Mouse (Mus musculus) intestine, embryonic 15.5 days (tissue): ENCODE data around the gene Stxbp4. TPM values are rescaled to one million over a fixed set of nuclear protein-coding genes. Genes with fewer than 3 reads are reported as not detected.

Experiments used
- ATAC-seq: fragments of 200-750 bp; cut with Nextera tagmentation; 2 replicates; pipeline ENCODE4 v1.8.0; 2017; ENCODE audit warnings: moderate TSS enrichment, moderate library complexity
- H3K27ac ChIP-seq: fragments of 300-500 bp; sonication (generic); 2 replicates; pipeline ENCODE4 v1.5.1; 2015; ENCODE audit warnings: mild to moderate bottlenecking, inconsistent platforms
- H3K27me3 ChIP-seq: fragments of 300-500 bp; sonication (generic); replicated peaks from 2 replicates; pipeline ENCODE4 v1.6.1; 2015; ENCODE audit warnings: inconsistent platforms
- H3K36me3 ChIP-seq: fragments of 300-500 bp; sonication (generic); 2 replicates; pipeline ENCODE4 v1.6.1; 2015; ENCODE audit warnings: inconsistent platforms
- H3K4me1 ChIP-seq: fragments of 300-500 bp; sonication (generic); replicated peaks from 2 replicates; pipeline ENCODE4 v1.6.1; 2015; ENCODE audit warnings: inconsistent platforms
- H3K4me2 ChIP-seq: fragments of 300-500 bp; sonication (generic); replicated peaks from 2 replicates; pipeline ENCODE4 v1.6.1; 2015; ENCODE audit warnings: mild to moderate bottlenecking, inconsistent platforms
- H3K4me3 ChIP-seq: fragments of 300-500 bp; sonication (generic); replicated peaks from 2 replicates; pipeline ENCODE4 v1.5.1; 2015; ENCODE audit warnings: inconsistent platforms
- H3K9ac ChIP-seq: fragments of 300-500 bp; sonication (generic); 2 replicates; pipeline ENCODE4 v1.6.1; 2015; ENCODE audit warnings: inconsistent platforms
- H3K9me3 ChIP-seq: fragments of 300-500 bp; sonication (generic); 2 replicates; pipeline ENCODE4 v1.6.1; 2016; ENCODE audit warnings: inconsistent platforms
- WGBS: fragments of 180-500 bp; shearing (Covaris S2); methylation state at CpG from one replicate; pipeline ENCODE4 v1.1.7; 2015; 5-methylcytosine and 5-hydroxymethylcytosine counted together
- polyA plus RNA-seq: library from polyadenylated mRNA; unstranded; fragments of >200 nt; fragmentation: Nextera tagmentation; extraction: Ambion mirVana; gene quantifications from 2 replicates; pipeline ENCODE4 v1.2.1, GENCODE M21; 2015

Stxbp4 gene
- polyA plus RNA-seq, 1 experiment from 2014 or later: 15.3 TPM

- H3K9me3 ChIP-seq: no peaks in the 10 kb centered on the region
- H3K36me3 ChIP-seq: no peaks in the 10 kb centered on the region
- ATAC-seq: peak; percentile 28; the same call in 1 of the 2 replicates
- peaks cover 34% of the 10 kb centered on the region for H3K4me1 ChIP-seq
- WGBS: 64% methylated on average over 4 of the region's 4 CpGs
- no peaks in the 10 kb centered on the region for H3K27me3 ChIP-seq
- H3K4me2 ChIP-seq: no peak overlapping the region
- no peak overlapping the region for H3K9ac ChIP-seq
- H3K27ac ChIP-seq: peak overlapping the region; percentile 84
- H3K4me3 ChIP-seq: no peak overlapping the region
Observed at GRCm38 (mm10) chr11:90666916-90667315, 29.0 kb upstream of the Stxbp4 start.

- H3K9ac ChIP-seq: no peak overlapping the region
- H3K27ac ChIP-seq: peak overlapping the region; percentile 84
- ATAC-seq: peak; percentile 89
- H3K9me3 ChIP-seq: no peaks in the 10 kb centered on the region
- WGBS: 55% methylated on average over 3 of the region's 3 CpGs
- no peaks in the 10 kb centered on the region for H3K27me3 ChIP-seq
- no peak overlapping the region for H3K4me3 ChIP-seq
- H3K36me3 ChIP-seq: no peaks in the 10 kb centered on the region
- peaks cover 34% of the 10 kb centered on the region for H3K4me1 ChIP-seq
- H3K4me2 ChIP-seq: no peak overlapping the region
Observed at GRCm38 (mm10) chr11:90666144-90666757, 28.4 kb upstream of the Stxbp4 start.

GRCm38 (mm10) chr11:90665161-90665560 lies 27.3 kb upstream of the Stxbp4 start:
- no peaks in the 10 kb centered on the region for H3K27me3 ChIP-seq
- no peak overlapping the region for H3K4me3 ChIP-seq
- H3K4me2 ChIP-seq: peak overlapping the region; percentile 22
- H3K4me1 ChIP-seq: peaks cover 34% of the 10 kb centered on the region
- WGBS: 7% methylated on average over 6 of the region's 6 CpGs
- no peaks in the 10 kb centered on the region for H3K36me3 ChIP-seq
- H3K27ac ChIP-seq: peak overlapping the region; percentile 84
- peak; percentile 35 for ATAC-seq
- no peak overlapping the region for H3K9ac ChIP-seq
- no peaks in the 10 kb centered on the region for H3K9me3 ChIP-seq

DNA sequence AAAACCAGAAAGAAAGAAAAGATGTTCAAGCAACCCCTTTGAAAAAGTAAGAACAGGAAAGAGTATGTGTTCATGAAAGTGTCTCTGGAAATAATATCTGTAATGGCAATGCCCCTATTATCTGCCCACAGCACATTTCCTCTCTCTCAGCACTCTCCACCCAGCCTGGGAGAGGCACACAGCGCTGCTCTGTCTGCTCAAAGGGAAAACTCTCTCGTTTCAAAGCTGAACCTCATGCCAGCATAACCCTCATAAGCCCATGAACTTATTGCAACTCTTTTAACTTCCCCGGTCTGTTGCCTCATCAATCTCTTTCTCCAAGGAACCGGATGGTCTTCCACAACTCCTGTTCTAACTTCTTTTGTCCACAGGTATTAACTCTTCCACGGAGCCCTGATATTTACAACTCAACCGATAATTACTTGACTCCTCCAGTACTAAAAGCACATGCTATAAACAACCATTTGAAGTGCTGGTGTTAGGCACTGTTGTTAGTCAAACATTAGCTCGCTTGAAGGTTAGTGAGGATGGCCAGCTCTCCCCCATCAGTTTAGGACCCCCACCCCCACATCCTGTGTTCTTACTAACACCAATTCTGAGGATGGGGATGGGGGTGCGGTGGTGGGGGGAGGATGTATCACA lies 26.6 kb upstream of the Stxbp4 start:
- H3K27ac ChIP-seq: peak overlapping the region; percentile 84
- 2% methylated on average over 8 of the region's 8 CpGs for WGBS

DNA sequence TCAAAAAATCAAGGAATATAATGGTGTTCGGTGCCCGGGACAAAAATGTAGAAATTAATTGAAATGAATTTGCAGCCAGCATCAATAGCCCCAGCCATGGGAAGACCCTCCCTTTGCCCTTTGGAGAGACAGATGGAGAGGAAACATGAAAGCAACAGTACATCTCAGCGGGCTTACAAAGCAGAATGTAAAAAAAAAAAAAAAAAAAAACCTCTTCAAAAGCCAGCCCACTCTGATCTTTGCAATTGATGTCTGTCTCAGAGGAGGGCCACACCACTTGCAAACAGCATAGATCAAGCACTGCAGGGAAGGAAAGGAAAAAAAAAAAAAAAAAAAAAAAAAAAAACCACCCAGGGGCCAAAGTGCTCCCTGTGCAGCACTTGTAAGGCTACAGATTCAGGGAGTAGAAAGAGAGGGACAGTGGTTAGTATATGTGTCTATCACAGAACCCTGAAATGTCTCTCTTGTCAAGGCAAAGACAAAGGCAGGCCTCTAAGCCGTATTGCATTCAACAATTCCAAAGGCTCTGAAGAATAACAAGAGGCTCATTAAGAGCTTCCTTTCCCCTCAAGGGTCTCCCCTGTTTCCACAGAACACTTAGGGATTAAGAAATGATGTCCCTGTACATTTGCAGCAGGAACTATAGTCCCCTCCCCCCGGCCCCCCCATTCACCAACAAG lies 25.9 kb upstream of the Stxbp4 start:
- Histone ChIP-seq H3K9ac (no peak overlapping the region), H3K36me3 (no peaks in the 10 kb centered on the region), H3K27me3 (no peaks in the 10 kb centered on the region), H3K4me3 (no peak overlapping the region), H3K9me3 (no peaks in the 10 kb centered on the region), H3K4me2 (peak overlapping the region; percentile 22; the same call in 1 of the 2 replicates), H3K4me1 (peaks cover 34% of the 10 kb centered on the region), H3K27ac (peak overlapping the region; percentile 84; the same call in 1 of the 2 replicates)
- no peak; the same call in 1 of the 2 replicates for ATAC-seq
- 47% methylated on average over 5 of the region's 5 CpGs for WGBS

More for the DNA sequence above, 26.6 kb upstream of the Stxbp4 start:
- peak; percentile 50 for ATAC-seq
- Histone ChIP-seq H3K4me1 (peaks cover 34% of the 10 kb centered on the region), H3K4me2 (peak overlapping the region; percentile 22; the same call in 1 of the 2 replicates), H3K27me3 (no peaks in the 10 kb centered on the region), H3K9me3 (no peaks in the 10 kb centered on the region), H3K4me3 (no peak overlapping the region), H3K36me3 (no peaks in the 10 kb centered on the region), H3K9ac (no peak overlapping the region)

- H3K36me3 ChIP-seq: no peaks in the 10 kb centered on the region
- H3K27me3 ChIP-seq: no peaks in the 10 kb centered on the region
- ATAC-seq: peak; percentile 62
- H3K4me1 ChIP-seq: peaks cover 34% of the 10 kb centered on the region
- H3K4me2 ChIP-seq: no peak overlapping the region
- no peak overlapping the region for H3K9ac ChIP-seq
- no peaks in the 10 kb centered on the region for H3K9me3 ChIP-seq
- no peak overlapping the region for H3K27ac ChIP-seq
- H3K4me3 ChIP-seq: no peak overlapping the region
- 53% methylated on average over 3 of the region's 3 CpGs for WGBS
Observed at GRCm38 (mm10) chr11:90663052-90663451, 25.2 kb upstream of the Stxbp4 start.

DNA sequence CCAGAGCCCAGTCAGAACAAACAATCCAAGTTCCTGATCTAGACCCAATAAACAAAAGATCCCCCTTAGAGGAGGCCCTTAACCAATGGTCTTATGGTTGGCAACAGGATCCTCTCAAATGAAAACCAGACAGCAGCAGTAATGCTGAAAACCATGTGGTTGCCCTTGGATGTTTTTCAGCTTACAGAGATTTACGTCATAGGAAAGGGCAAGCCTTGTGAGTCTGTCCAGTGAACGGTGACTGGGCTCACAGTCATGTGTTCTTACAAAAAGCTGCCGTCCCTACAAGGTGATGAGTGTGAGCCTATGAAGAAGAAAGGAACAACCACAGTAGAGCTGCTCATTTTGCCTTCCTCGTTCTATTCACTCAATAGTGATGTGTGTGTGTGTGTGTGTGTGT lies 22.8 kb upstream of the Stxbp4 start:
- Histone ChIP-seq H3K4me2 (no peak overlapping the region), H3K27me3 (no peaks in the 10 kb centered on the region), H3K27ac (no peak overlapping the region), H3K36me3 (peaks cover 5% of the 10 kb centered on the region; the same call in 1 of the 2 replicates), H3K4me3 (no peak overlapping the region), H3K9ac (no peak overlapping the region), H3K9me3 (no peaks in the 10 kb centered on the region), H3K4me1 (peaks cover 25% of the 10 kb centered on the region)
- WGBS: 78% methylated on average over 4 of the region's 4 CpGs
- no peak for ATAC-seq

GRCm38 (mm10) chr11:90657527-90657926 lies 19.6 kb upstream of the Stxbp4 start:
- H3K9me3 ChIP-seq: no peaks in the 10 kb centered on the region
- H3K36me3 ChIP-seq: peaks cover 6% of the 10 kb centered on the region; the same call in 1 of the 2 replicates
- 85% methylated on average over 12 of the region's 12 CpGs for WGBS
- no peak for ATAC-seq
- H3K4me1 ChIP-seq: no peaks in the 10 kb centered on the region
- H3K9ac ChIP-seq: no peak overlapping the region
- H3K4me2 ChIP-seq: no peak overlapping the region
- no peak overlapping the region for H3K27ac ChIP-seq
- H3K4me3 ChIP-seq: no peak overlapping the region
- H3K27me3 ChIP-seq: no peaks in the 10 kb centered on the region

DNA sequence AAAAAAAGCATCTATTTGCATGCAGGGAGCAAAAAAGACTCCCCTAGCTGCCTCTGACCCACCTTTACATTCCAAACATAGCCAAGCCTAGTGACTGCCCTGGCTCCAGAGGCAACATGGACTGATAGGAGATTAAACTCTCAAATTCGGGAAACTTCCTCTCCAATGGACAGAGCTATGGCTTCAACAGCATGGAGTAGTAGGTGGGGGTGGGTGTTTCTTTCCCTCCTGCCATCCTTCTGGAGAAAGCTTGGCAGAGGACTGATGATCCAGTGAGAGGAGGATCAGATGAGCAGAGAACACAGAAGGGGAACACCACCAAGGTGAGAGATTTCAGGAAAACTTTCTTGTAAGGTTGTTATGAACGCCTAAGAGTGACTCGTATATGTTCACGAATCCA lies 14.7 kb upstream of the Stxbp4 start:
- no peaks in the 10 kb centered on the region for H3K9me3 ChIP-seq
- H3K4me1 ChIP-seq: no peaks in the 10 kb centered on the region
- no peak overlapping the region for H3K9ac ChIP-seq
- peaks cover 14% of the 10 kb centered on the region for H3K36me3 ChIP-seq
- no peak overlapping the region for H3K27ac ChIP-seq
- no peak overlapping the region for H3K4me3 ChIP-seq
- no peak overlapping the region for H3K4me2 ChIP-seq
- H3K27me3 ChIP-seq: no peaks in the 10 kb centered on the region
- no peak for ATAC-seq
- 90% methylated on average over 4 of the region's 4 CpGs for WGBS

GRCm38 (mm10) chr11:90650231-90650885 lies 12.5 kb upstream of the Stxbp4 start:
- Histone ChIP-seq H3K27ac (no peak overlapping the region), H3K27me3 (no peaks in the 10 kb centered on the region), H3K9ac (no peak overlapping the region), H3K4me3 (no peak overlapping the region), H3K4me2 (no peak overlapping the region), H3K9me3 (no peaks in the 10 kb centered on the region), H3K4me1 (no peaks in the 10 kb centered on the region), H3K36me3 (peaks cover 15% of the 10 kb centered on the region)
- WGBS: 74% methylated on average over 9 of the region's 9 CpGs
- no peak for ATAC-seq

- H3K9me3 ChIP-seq: no peaks in the 10 kb centered on the region
- no peaks in the 10 kb centered on the region for H3K4me1 ChIP-seq
- no peak overlapping the region for H3K4me3 ChIP-seq
- no peaks in the 10 kb centered on the region for H3K27me3 ChIP-seq
- no peak overlapping the region for H3K9ac ChIP-seq
- no peak overlapping the region for H3K27ac ChIP-seq
- peaks cover 20% of the 10 kb centered on the region for H3K36me3 ChIP-seq
- no peak for ATAC-seq
- 84% methylated on average over 6 of the region's 6 CpGs for WGBS
- no peak overlapping the region for H3K4me2 ChIP-seq
Observed at GRCm38 (mm10) chr11:90649777-90650176, 11.9 kb upstream of the Stxbp4 start.

DNA sequence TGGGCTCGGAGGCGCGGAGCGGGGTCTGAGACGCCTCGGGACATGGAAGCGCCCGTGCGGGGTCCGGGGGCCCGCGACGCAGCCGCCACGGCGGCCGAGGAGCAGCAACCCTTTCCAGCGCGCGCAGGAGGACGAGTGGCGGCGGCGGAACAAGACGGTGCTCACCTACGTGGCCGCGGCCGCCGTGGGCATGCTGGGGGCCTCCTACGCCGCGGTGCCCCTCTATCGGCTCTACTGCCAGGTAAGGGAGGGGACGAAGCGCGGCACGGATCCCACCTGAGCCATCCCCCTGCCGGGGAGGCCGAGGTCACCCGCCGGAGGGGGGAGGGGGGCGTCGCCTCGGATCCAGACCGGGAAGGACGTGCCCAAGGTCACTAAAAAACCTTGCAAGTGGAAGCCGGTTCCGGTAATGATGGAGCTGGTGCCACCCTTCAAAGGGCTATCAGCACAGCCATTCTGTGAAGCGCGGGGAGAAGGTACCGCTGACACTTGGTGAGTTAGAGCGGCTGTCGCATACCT lies 487 bp upstream of the Stxbp4 start:
- H3K27me3 ChIP-seq: no peaks in the 10 kb centered on the region
- ATAC-seq: peak; percentile 66
- H3K9me3 ChIP-seq: no peaks in the 10 kb centered on the region
- H3K9ac ChIP-seq: peak overlapping the region; percentile 97
- peak overlapping the region; percentile 99 for H3K4me3 ChIP-seq
- H3K4me1 ChIP-seq: no peaks in the 10 kb centered on the region
- peak overlapping the region; percentile 62 for H3K4me2 ChIP-seq
- H3K36me3 ChIP-seq: no peaks in the 10 kb centered on the region
- H3K27ac ChIP-seq: peak overlapping the region; percentile 90
- under 1% methylated on average over 54 of the region's 54 CpGs for WGBS
